Mouse (Mus musculus): ENCODE results near the gene Zfp160.
"Not testable (repeated sequence)": the region's sequence is repeated elsewhere in the genome, so short reads cannot be mapped to it uniquely, and the experiment has no call there.

Gene Zfp160

DNA sequence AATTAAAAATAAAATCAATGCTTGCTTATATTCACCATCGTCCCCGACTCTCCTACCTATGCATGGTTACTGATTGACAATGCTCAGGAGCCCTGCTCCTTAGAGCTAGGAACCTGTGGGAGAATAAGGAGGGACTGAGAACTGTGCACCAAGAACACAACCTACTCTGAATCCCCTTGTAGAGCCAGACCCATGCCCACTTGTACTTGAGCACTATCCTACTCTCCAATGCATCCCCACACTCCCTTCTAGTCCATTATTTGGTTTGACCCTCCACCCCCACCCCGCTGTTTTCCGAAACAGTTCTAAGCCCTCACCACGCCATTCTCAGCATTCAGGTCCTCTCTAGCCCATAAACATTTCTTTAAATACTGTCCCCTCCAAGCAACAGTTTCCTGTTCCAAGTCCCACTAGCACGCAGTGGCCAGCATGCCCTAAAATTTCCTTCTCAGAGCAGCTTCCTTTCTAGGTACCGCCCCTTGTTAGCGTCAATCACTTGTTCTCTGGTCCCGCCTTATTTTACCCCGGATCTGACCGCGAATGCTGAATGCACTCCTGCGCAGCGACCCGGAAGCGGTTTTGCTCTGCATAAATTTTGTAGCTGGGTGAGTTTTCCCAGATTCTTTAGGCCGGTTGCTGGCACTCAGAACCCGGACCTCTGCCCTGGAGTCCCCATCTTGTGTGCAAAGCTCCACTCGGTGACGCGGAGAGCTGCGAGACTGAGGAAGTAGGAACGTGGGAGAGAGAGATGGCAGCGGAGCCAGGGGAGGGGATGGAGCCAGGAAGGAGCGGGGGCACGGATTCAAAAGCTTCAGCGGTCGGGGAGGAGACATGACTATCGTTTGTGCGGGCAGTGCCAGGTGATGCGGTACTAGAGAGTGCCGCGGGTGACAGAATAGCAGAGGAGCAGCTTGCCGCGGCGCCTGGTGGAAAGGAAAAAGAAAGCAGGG, at the start of gene Zfp160:
Gene Zfp160 (plus strand): TSS at position 522 of the 950 bp plus-strand sequence.
- peak; percentile 94 for DNase-seq (ENCODE audit: low read depth, low spot score)

DNA sequence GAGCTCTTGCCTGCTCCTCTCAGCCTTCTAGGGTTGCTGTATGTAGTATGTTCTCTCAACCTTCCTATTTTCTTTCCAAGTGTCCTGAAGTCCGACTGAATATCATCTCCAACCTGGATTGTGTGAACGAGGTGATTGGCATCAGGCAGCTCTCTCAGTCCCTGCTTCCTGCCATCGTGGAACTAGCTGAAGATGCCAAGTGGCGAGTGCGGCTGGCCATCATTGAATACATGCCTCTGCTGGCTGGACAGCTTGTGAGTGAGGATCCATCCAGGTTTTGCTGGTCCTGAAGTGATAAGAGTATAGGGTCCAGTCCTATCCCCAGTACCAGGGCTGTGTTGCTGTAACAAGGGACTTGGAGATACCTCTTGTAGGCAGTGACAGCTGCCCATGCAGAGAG, 48.3 kb upstream of the Zfp160 start:
- DNase-seq (ENCODE audit: low read depth, low spot score) = no peak

DNA sequence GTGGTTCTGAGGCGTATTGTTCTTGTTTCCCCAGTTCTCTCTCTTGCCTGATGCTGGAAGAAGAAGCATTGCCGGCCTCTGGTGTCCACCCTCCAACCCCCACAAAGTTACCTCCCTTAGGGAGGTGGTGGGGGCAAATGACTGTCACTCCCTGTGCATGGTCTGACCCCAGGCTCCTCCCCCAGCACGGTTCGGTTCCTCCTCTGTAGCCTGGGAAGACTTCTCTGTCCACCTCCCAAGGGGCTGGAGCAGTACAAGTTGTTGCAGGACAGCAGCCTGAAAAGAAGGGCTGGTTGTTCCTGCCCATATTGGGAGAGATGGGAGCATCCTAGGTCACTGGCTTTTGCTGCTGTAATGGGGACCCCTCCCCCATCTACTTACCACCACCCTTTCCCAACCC, 43.3 kb upstream of the Zfp160 start:
- no peak for DNase-seq (ENCODE audit: low read depth, low spot score)

DNA sequence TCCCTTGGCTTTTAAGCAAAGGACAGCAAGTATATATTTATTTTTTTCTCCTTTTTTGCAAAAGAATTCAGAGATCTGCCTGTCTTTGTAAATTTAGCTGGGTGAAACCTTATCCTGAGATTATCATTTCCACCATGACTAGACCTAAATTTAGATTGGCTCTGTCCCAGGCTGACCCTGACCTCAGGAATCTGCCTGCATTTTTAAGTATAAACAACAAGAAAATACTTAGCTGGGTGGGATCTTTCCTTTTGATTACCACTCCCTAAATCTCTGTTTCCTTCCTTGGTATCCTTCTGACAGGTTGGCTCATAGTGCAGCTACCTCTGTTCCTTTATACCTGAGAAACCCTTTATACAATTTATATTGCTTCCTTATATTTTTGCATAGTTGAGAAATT, 42.0 kb upstream of the Zfp160 start:
- no peak for DNase-seq (ENCODE audit: low read depth, low spot score)

DNA sequence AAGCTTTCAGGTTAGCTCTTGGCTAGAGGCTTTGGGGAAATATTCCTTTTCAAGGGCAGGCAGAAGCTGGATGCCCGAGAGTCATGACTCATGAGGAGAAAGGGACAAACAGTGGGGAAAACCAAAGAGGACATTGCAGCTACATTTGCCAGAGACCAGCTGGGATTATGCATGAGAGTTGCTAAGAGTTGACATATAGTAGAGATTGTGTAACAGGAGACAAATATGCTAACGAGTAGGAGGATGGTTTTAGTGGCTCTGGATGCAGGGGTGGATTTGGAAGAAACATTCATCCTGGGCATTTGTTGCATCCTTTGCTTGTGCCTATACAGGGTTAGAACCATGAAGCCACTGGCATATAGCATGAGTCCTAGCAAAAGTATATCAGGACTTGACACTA, 15.0 kb upstream of the Zfp160 start:
- DNase-seq (ENCODE audit: low read depth, low spot score) = no peak

DNA sequence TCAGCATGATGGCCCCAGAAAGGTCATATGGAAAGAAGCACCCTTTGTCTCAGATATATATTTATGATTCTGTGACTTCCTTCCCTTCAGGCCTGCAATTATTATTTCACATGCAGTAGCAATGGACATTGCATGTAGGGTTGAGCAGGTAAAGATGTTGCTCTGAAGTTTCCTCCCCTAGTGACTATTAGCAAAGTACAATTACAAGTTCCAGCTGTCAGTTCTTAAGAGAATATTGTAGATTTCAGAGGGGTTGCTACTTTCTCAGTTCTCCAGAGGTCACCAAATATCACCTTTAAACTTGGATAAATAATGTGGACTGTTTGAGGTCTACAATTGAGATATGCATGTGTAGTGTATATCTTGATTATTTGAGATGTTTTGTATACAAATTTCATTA, 12.3 kb upstream of the Zfp160 start, which contains the start of gene Vmn1r233:
Gene Vmn1r233 (minus strand): TSS at position 101 of the 400 bp plus-strand sequence.
- no peak for DNase-seq (ENCODE audit: low read depth, low spot score)

DNA sequence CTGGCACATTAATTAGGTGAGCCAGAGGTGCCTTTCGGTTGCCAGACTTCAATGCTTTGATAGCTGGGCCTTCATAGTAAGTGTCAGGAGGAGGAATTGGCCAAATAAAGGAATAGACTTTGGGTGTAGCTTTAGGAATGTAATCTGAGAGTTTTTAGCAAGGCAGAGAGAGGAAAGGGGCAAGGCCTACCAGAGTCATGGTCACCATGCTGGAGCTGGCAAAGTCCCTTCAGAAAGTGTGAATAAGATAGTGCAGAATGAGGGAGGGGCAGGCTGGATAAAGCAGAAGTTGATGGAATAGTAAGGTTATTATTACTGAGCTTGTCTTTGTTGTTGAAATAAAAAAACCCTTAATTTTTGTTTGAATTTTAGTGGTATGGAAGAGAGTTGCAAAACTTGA, 1.0 kb downstream of the Zfp160 start:
- no peak for DNase-seq (ENCODE audit: low read depth, low spot score)

DNA sequence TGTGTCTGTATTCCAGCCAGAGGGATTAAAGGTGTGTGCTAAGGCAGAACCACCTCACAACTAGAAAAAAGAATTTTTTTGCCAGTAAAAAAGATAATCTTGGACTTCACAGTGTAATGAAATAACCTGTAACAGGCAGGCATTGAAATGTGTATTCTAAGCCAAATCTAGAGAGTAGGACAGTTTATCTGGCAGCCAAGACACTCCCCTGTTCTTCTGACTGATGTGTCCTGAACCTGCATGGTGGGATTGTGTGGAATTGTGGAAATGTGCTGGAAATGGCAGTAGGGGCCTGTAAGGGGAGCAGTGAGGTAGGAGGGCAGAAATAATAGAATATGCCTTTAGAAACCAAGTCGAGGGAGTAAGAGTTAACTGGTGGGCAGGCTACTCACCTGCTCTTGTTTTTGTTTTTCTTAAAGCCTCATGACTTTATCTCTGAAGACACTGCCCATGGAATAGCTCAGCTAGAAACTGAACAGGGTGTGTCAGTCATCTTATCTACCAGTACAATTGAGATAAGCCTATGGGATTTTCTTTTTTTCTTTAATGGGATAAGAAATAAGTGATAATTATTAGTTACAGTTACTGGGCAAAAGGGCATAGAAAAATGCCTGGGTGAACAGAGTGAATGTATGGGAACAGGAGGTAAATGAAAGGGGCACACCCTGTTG, 9.8 kb downstream of the Zfp160 start:
- DNase-seq (ENCODE audit: low read depth, low spot score) = no peak

DNA sequence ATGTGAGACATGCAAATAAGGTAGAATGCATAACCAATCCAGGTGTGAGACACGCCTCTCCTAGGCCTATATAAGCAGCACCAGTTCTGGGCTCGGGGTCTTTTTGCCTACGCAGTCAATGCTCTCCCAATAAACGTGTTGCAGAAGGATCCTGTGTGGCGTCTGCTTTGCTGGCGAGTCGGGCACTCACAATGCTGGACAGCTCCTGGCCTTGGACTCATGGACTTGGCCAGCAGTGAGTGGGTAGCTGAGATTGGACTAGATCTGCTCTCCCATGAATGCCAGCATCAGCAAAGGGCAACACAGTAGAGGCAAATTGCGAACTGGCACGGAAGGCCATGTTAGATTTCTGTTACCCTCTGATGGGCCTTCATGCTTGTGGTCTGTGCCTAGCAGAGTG, 39.3 kb downstream of the Zfp160 start:
- DNase-seq (ENCODE audit: low read depth, low spot score) = not testable (repeated sequence)

DNA sequence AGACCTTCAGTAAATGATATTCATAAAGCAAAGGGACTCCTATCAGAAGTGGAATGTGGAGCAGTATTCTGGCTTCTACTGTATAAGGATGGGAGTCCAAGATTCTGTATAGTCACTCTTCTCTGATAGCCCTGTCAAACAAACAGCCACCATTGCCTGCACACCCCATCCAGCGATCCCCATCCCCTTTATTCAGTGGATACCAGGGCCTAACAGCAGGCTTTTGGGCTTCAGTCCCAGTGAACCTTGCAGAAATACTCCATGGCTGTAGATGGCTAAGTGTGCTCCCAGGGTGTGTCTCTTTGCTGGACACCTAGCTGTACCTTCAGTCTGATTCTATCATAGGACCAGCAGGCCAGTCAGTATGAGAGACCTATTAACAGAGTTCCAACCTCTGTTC, 42.2 kb downstream of the Zfp160 start:
- no peak for DNase-seq (ENCODE audit: low read depth, low spot score)

DNA sequence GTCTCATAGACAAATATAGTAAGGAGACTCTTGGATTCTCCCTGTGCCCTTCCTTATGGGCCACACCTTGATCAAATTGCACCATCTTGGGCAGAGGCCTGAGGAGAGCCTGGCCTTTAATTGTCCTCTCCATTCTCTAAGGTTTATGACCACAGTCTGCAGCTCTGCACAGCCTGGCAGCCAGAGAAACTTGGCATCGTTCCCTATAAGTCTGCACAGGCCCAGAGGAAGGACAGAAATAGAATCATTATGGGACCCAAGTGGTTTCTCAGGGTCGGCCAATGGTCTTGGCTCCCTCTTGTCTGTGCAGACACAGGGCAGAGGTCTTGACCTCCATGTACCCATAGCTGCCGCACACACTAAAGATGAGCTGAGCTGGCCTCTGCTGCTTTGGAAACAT, 42.6 kb downstream of the Zfp160 start:
- not testable (repeated sequence) for DNase-seq (ENCODE audit: low read depth, low spot score)

DNA sequence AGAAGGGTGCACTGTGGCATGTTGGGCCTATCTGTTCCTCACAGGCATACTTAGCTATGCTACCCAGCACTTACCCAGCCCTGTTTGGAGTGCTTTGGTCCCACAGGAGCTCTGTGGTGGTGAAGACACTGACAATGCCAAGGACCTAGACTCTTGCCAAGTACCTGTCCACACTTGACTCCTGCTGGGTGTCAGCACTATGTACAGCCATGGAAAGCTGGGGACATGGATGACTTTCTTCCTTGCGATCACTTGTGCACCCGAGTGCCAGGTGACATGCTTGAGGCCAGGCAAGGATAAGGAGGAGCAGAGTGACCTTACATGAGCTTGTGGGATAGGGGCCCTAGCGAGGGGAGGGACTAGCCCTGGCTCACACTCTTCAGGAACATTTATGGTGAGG, 43.2 kb downstream of the Zfp160 start:
- not testable (repeated sequence) for DNase-seq (ENCODE audit: low read depth, low spot score)

DNA sequence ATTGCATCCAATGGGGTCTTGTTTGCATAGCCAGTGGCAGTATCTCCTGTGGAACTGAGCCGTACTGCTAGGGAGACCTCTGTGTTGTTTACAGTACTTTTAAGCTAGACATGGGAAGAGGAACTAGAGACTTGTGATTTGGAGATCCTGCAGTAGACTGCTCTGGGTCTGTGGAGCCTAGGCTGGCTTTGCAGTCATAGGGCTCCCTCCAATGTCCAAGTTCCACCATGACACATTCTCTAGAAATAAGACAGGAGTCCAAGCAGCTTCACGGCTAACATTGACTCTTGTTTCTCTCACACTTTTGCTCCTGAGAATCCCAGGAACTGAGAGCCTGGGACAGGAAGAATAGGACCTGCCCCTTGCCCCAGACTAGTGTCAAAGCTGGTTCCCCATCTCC, 44.6 kb downstream of the Zfp160 start:
- DNase-seq (ENCODE audit: low read depth, low spot score) = no peak

DNA sequence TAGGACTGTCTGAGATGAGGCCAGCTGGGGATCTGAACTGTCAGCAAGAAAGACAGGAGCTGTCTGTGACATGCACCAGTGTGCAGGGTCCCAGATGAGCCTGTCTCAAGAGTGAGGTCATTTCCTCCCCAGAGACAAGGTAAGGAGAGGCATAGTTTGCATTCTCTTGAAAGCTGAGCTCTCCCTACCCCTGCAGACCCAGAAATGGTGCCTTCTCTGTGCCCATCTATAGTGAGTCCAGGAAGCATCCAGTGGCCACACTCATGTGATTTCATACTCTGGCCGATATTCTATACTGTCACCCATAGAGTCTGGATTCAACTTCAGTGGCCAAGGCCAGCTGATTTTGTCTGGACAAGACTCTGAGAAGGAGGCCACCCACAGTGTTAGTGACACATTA, 46.4 kb downstream of the Zfp160 start:
- DNase-seq (ENCODE audit: low read depth, low spot score) = not testable (repeated sequence)

DNA sequence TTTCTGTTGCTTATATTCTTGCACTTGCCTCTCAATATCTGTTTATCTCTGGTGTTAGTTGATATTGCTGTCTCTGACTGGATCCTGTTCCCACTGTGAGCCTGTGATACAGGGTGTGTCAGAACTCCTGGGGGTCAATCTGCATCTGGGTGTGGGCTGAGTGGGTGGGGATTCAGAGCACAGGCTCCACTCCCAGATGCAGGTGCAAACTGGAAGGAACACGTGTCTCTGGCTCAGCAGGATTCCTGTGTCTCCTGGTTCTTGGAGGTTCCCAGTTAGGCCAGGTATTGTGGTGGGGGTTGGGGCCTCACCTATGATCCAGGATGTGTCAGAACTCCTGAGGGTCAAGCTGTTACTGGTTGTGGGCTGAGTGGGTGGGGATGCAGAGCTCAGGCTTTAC, 56.8 kb downstream of the Zfp160 start:
- DNase-seq (ENCODE audit: low read depth, low spot score) = peak; percentile 78

DNA sequence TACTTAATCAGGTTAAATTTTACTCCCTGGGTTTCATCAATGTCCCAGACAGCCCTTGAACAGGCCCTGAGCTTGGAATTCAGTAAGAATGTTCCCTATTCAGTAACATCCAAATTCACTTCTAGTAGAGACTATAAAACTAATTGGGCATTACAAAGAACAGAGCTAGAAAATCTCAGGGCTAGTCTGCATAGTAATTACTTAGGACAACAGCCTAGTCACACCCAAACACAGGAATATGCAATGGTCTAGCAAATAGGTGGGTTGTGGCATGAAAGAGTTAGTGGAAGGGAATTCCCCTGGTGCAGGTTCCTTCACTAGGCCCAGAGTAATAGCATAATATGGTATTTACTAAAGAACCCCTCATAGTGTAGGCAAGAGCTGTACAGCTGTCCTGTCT, 58.3 kb downstream of the Zfp160 start:
- peak; percentile 72 for DNase-seq (ENCODE audit: low read depth, low spot score)

DNA sequence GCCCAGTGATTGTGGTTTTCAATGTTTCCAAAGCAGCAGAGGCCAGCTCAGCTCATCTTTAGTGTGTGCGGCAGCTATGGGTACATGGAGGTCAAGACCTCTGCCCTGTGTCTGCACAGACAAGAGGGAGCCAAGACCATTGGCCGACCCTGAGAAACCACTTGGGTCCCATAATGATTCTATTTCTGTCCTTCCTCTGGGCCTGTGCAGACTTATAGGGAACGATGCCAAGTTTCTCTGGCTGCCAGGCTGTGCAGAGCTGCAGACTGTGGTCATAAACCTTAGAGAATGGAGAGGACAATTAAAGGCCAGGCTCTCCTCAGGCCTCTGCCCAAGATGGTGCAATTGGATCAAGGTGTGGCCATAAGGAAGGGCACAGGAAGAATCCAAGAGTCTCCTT, 60.7 kb downstream of the Zfp160 start:
- DNase-seq (ENCODE audit: low read depth, low spot score) = not testable (repeated sequence)

DNA sequence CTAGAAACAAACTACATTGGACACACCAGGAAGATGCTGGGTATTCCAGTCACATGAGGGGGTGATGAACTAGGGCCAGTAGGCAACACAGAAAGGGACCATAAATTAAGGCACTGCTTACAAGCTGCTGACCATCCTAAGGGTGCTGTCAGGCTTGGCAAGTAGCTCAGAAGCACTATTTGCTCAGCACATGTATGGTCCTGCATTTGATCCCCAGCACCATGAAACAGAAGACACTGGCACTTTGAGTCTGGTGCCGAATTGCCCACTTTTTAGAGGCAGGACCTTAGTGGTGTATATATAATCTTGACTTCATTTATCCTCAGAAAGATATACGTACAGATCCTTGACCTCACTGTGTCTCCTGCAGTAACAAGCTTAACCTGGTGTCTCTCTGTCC, 62.3 kb downstream of the Zfp160 start:
- not testable (repeated sequence) for DNase-seq (ENCODE audit: low read depth, low spot score)

Measured in R1 (cell line).